Mouse (Mus musculus): ENCODE measurements around the gene Slc7a6os.

- TF ChIP-seq POLR2A (IDR thresholded peaks at IDR 0.05; ENCODE audit: insufficient read length, low read depth) (no peak), SRF (IDR thresholded peaks at IDR 0.05; ENCODE audit: control insufficient read depth, insufficient read length, low read depth) (no peak), MAX (IDR thresholded peaks at IDR 0.05; ENCODE audit: low read depth) (no peak), TCF12 (IDR thresholded peaks at IDR 0.05; ENCODE audit: insufficient read depth, poor library complexity, severe bottlenecking) (no peak), USF1 (IDR thresholded peaks at IDR 0.05; ENCODE audit: low read depth) (no peak), POLR2AphosphoS2 (IDR thresholded peaks at IDR 0.05; ENCODE audit: insufficient read length, low read depth) (no peak), CEBPB (IDR thresholded peaks at IDR 0.05; ENCODE audit: insufficient read depth, poor library complexity, severe bottlenecking) (no peak)
Observed at GRCm38 (mm10) chr8:106226589-106226988, 15.9 kb upstream of the Slc7a6os start.

All from myocyte (in vitro differentiated cells).